Mouse (Mus musculus): ENCODE data around the gene Ypel2. TPM values are rescaled to one million over a fixed set of nuclear protein-coding genes. Genes with fewer than 3 reads are reported as not detected.

Ypel2 gene
- total and polyA plus RNA-seq, 3 experiments: 1.5 to 8.2 (median 7.0) TPM

DNA sequence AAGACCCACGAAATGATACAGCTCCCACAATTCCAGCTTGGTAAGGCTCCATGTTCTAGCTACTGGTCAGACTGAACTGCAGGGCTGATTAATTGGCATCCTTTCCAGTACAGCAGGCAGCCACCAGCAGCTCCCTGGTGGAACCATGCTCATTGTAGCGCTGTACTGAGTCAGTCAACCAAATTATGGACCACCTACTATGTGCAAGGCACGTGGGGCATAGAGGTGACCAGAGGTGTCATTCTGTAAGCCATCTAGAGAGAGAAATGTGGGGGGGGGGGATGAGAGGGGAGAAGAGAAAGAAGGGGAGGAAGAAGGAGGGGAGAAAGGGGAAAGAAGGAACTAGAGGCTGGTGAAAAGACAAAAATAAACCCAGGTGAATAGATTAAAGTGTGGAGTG lies 68.9 kb downstream of the Ypel2 start:
- ATAC-seq (ENCODE audit: extremely low read depth, insufficient number of reproducible peaks, low FRiP score, poor library complexity, severe bottlenecking): no peak
- H3K4me3 ChIP-seq (ENCODE audit: low read depth, low read length): no peak overlapping the region
- H3K9me3 ChIP-seq (replicated peaks): no peaks in the 10 kb centered on the region
- TF ChIP-seq POLR2AphosphoS5 (IDR thresholded peaks at IDR 0.05; ENCODE audit: insufficient replicate concordance, low read depth, low read length) (no peak), GATA1 (IDR thresholded peaks at IDR 0.05; ENCODE audit: borderline replicate concordance, low read length) (no peak), GATA2 (IDR thresholded peaks at IDR 0.05; ENCODE audit: borderline replicate concordance, low read depth, low read length) (no peak), CTCF (IDR thresholded peaks at IDR 0.05; ENCODE audit: low read depth, low read length) (no peak), TAL1 (conservative IDR thresholded peaks at IDR 0.05; ENCODE audit: low read depth, low read length) (no peak)
- peaks cover 14% of the 10 kb centered on the region for H3K4me1 ChIP-seq (ENCODE audit: insufficient read depth, low read depth, low read length)
- H3K27me3 ChIP-seq (ENCODE audit: insufficient read depth, low read length): peaks cover 24% of the 10 kb centered on the region
- H3K36me3 ChIP-seq (replicated peaks): no peaks in the 10 kb centered on the region
- no peak for DNase-seq (ENCODE audit: low spot score)

DNA sequence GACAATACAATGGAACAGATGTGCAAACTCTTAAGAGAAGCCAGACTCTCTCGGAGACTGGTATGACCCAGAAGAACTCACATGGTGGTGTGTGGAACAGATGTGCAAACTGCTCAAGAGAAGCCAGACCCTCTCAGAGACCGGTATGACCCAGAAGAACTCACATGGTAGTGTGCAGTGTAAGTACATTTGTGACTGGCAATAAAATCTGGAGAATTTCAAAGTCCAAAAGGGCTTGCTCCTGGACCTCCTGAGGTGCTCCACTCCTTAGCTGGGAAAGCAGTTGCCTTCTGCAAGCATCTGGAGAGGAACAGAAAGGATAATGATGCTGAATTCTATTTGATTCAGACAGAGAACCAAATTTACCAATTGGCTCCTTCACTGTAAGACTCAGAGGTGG lies 69.9 kb downstream of the Ypel2 start:
- no peak overlapping the region for H3K4me3 ChIP-seq (ENCODE audit: low read depth, low read length)
- DNase-seq (ENCODE audit: low spot score) (no peak), ATAC-seq (ENCODE audit: extremely low read depth, insufficient number of reproducible peaks, low FRiP score, poor library complexity, severe bottlenecking) (no peak)
- H3K27me3 ChIP-seq (ENCODE audit: insufficient read depth, low read length): peaks cover 24% of the 10 kb centered on the region
- H3K36me3 ChIP-seq (replicated peaks): no peaks in the 10 kb centered on the region
- H3K9me3 ChIP-seq (replicated peaks): no peaks in the 10 kb centered on the region
- peaks cover 14% of the 10 kb centered on the region for H3K4me1 ChIP-seq (ENCODE audit: insufficient read depth, low read depth, low read length)
- TF ChIP-seq POLR2AphosphoS5 (IDR thresholded peaks at IDR 0.05; ENCODE audit: insufficient replicate concordance, low read depth, low read length): no peak
- TF ChIP-seq TAL1 (conservative IDR thresholded peaks at IDR 0.05; ENCODE audit: low read depth, low read length): no peak
- TF ChIP-seq GATA2 (IDR thresholded peaks at IDR 0.05; ENCODE audit: borderline replicate concordance, low read depth, low read length): no peak
- TF ChIP-seq GATA1 (IDR thresholded peaks at IDR 0.05; ENCODE audit: borderline replicate concordance, low read length): no peak
- TF ChIP-seq CTCF (IDR thresholded peaks at IDR 0.05; ENCODE audit: low read depth, low read length): no peak

DNA sequence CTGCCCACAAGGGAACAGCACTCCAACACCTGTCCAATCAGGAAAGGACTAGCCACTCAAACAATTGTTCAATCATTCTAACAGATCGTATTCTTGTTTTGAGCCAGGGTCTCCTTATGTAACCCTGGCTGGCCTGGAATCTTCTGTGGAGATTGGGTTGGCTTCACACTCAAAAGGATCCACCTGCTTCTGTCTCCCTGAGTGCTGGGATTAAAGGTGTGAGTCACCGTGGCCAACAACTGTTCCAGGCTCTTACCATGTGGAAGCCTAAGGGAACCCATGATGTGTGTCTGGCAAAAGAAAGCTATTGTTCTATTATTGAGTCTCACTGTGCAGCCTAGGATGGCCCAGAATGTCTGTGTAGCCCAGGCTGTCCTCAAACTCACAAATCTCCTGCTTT lies 71.5 kb downstream of the Ypel2 start:
- H3K36me3 ChIP-seq (replicated peaks): no peaks in the 10 kb centered on the region
- DNase-seq (ENCODE audit: low spot score) (no peak), ATAC-seq (ENCODE audit: extremely low read depth, insufficient number of reproducible peaks, low FRiP score, poor library complexity, severe bottlenecking) (no peak)
- no peak overlapping the region for H3K4me3 ChIP-seq (ENCODE audit: low read depth, low read length)
- no peaks in the 10 kb centered on the region for H3K9me3 ChIP-seq (replicated peaks)
- peaks cover 24% of the 10 kb centered on the region for H3K27me3 ChIP-seq (ENCODE audit: insufficient read depth, low read length)
- peaks cover 14% of the 10 kb centered on the region for H3K4me1 ChIP-seq (ENCODE audit: insufficient read depth, low read depth, low read length)
- TF ChIP-seq CTCF (IDR thresholded peaks at IDR 0.05; ENCODE audit: low read depth, low read length) (no peak), TAL1 (conservative IDR thresholded peaks at IDR 0.05; ENCODE audit: low read depth, low read length) (no peak), POLR2AphosphoS5 (IDR thresholded peaks at IDR 0.05; ENCODE audit: insufficient replicate concordance, low read depth, low read length) (no peak), GATA1 (IDR thresholded peaks at IDR 0.05; ENCODE audit: borderline replicate concordance, low read length) (no peak), GATA2 (IDR thresholded peaks at IDR 0.05; ENCODE audit: borderline replicate concordance, low read depth, low read length) (no peak)

DNA sequence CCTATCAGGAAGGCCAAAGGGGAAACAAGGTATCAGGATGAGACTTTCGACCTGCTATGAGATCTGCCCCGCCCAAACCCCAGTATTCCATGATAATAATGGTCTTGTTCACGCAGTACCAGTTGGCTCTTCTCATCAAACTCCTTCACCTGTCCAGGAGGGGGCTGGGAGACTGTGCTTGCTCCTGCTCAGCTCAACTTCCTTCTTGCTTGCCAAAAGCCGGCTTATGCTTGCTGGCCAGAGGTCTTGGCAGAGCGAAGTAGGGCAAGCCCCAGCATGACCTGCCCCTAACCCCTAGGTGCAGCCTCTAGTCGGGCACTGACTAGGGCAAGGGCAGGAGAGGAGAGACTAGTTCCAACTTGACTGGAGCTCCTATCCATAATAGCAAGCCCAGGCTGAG lies 72.2 kb downstream of the Ypel2 start:
- no peaks in the 10 kb centered on the region for H3K36me3 ChIP-seq (replicated peaks)
- peaks cover 14% of the 10 kb centered on the region for H3K4me1 ChIP-seq (ENCODE audit: insufficient read depth, low read depth, low read length)
- no peak overlapping the region for H3K4me3 ChIP-seq (ENCODE audit: low read depth, low read length)
- ATAC-seq (ENCODE audit: extremely low read depth, insufficient number of reproducible peaks, low FRiP score, poor library complexity, severe bottlenecking) (no peak), DNase-seq (ENCODE audit: low spot score) (no peak)
- no peaks in the 10 kb centered on the region for H3K9me3 ChIP-seq (replicated peaks)
- H3K27me3 ChIP-seq (ENCODE audit: insufficient read depth, low read length): peaks cover 28% of the 10 kb centered on the region
- TF ChIP-seq GATA1 (IDR thresholded peaks at IDR 0.05; ENCODE audit: borderline replicate concordance, low read length) (no peak), GATA2 (IDR thresholded peaks at IDR 0.05; ENCODE audit: borderline replicate concordance, low read depth, low read length) (no peak), CTCF (IDR thresholded peaks at IDR 0.05; ENCODE audit: low read depth, low read length) (no peak), TAL1 (conservative IDR thresholded peaks at IDR 0.05; ENCODE audit: low read depth, low read length) (no peak), POLR2AphosphoS5 (IDR thresholded peaks at IDR 0.05; ENCODE audit: insufficient replicate concordance, low read depth, low read length) (no peak)

GRCm38 (mm10) chr11:86920111-86921080 lies 73.1 kb downstream of the Ypel2 start:
- Histone ChIP-seq H3K36me3 (replicated peaks) (no peaks in the 10 kb centered on the region), H3K4me3 (ENCODE audit: low read depth, low read length) (no peak overlapping the region)
- DNase-seq (ENCODE audit: low spot score): peak; percentile 16

DNA sequence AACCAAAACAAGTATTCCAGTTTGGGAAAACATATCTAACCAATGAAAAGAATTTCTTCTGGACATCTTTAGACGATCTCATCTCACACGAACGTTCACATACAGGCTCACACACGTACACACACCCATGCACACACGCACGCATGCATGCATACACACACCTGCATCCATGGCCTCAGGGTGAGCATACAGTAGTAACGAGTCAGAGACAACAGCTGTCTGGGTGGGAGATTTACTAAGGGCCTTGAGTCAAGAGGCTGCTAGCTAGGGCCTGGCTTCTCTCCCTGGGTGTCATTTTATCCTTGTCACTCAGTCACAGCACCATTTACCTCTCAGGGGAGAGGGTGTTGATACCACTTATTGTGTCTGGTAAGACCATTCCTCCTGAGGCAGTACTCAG lies 74.0 kb downstream of the Ypel2 start:
- no peak for ATAC-seq (ENCODE audit: extremely low read depth, insufficient number of reproducible peaks, low FRiP score, poor library complexity, severe bottlenecking)
- no peaks in the 10 kb centered on the region for H3K9me3 ChIP-seq (replicated peaks)
- H3K27me3 ChIP-seq (ENCODE audit: insufficient read depth, low read length): peaks cover 19% of the 10 kb centered on the region
- no peak for DNase-seq (ENCODE audit: low spot score)
- no peaks in the 10 kb centered on the region for H3K36me3 ChIP-seq (replicated peaks)
- no peak overlapping the region for H3K4me3 ChIP-seq (ENCODE audit: low read depth, low read length)
- no peak for TF ChIP-seq POLR2AphosphoS5 (IDR thresholded peaks at IDR 0.05; ENCODE audit: insufficient replicate concordance, low read depth, low read length)
- no peak for TF ChIP-seq GATA2 (IDR thresholded peaks at IDR 0.05; ENCODE audit: borderline replicate concordance, low read depth, low read length)
- no peak for TF ChIP-seq CTCF (IDR thresholded peaks at IDR 0.05; ENCODE audit: low read depth, low read length)
- no peak for TF ChIP-seq GATA1 (IDR thresholded peaks at IDR 0.05; ENCODE audit: borderline replicate concordance, low read length)
- no peak for TF ChIP-seq TAL1 (conservative IDR thresholded peaks at IDR 0.05; ENCODE audit: low read depth, low read length)
- peaks cover 17% of the 10 kb centered on the region for H3K4me1 ChIP-seq (ENCODE audit: insufficient read depth, low read depth, low read length)

More at GRCm38 (mm10) chr11:86920111-86921080, 73.1 kb downstream of the Ypel2 start:
- peaks cover 23% of the 10 kb centered on the region for H3K27me3 ChIP-seq (ENCODE audit: insufficient read depth, low read length)
- no peak; the same call in 1 of the 2 replicates for ATAC-seq (ENCODE audit: extremely low read depth, insufficient number of reproducible peaks, low FRiP score, poor library complexity, severe bottlenecking)
- TF ChIP-seq GATA2 (IDR thresholded peaks at IDR 0.05; ENCODE audit: borderline replicate concordance, low read depth, low read length): no peak
- peaks cover 15% of the 10 kb centered on the region for H3K4me1 ChIP-seq (ENCODE audit: insufficient read depth, low read depth, low read length)
- no peaks in the 10 kb centered on the region for H3K9me3 ChIP-seq (replicated peaks)

Data from G1E (cell line).